Mouse (Mus musculus) testis, postnatal 10 days (tissue): ENCODE data around the gene Arap2.
"Not testable (repeated sequence)": the region's sequence is repeated elsewhere in the genome, so short reads cannot be mapped to it uniquely, and the experiment has no call there.

Source experiments
- DNase-seq: peaks from one replicate; pipeline ENCODE4 v3.0.0; 2021; ENCODE audit warnings: low spot score

Gene Arap2

DNA sequence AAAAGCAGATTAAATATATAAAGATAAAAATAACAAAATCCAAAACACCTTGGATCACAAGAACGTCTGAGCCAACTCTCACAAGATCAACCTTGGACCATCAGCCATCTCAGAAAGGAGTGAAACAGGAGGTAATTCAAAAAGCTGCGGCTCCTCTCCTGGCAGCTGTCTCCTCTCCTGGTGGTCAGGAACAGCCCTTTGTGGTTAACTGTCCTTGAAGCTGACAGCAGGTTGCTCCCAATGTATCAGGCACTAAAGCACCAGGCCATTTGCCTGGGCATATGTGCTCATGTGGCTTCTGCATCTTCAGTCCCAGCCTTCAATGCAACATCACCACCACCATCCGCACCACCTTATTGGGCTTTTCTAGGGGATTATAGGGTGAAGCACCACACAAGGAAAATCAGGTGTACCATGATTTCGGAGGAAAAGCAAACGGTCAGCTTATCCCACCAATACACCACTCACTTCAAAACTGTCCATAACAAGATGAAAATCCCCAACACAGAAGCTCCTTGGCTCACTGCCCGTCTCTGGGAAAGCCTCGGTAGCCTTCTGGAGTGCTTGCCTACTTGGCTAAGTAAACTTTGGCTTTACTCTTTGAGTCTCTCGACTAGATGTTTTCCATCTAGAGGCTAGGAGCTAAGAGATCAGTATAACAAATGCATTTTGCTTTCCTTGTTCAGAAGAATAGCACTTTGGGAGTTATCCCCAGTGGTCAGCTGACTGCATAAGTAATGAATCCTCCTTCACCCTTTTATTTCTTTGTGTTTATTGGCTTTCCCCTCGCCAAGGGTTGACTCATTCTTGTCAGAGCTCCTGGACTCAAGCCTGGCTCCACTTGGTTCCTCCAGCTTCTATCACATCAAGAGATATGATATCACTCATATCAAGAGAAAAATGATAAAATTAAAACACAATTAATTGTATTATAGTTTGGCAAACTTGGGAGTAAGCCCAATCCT is 26.2 kb downstream of the Arap2 start:
- peak; percentile 43 for DNase-seq

DNA sequence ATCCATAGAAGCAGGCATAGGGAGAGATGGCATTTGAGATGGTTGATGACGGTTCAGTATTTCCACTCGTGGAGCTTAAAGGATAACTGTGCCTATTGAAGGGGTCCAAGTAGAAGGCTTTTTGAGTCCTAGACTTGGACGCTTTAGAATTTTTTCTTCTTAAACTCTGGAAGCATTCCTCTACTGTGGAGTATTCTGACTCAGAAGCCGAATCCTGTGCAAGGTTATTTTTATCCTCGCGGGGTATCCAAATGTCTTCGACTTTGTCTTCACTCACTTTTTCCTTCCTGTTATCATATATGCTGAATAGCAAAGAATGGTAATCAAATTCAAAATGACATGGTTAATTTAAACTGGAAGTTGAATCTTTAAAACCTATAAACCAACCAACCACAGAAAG is 35.4 kb downstream of the Arap2 start:
- DNase-seq, result not testable (repeated sequence)

DNA sequence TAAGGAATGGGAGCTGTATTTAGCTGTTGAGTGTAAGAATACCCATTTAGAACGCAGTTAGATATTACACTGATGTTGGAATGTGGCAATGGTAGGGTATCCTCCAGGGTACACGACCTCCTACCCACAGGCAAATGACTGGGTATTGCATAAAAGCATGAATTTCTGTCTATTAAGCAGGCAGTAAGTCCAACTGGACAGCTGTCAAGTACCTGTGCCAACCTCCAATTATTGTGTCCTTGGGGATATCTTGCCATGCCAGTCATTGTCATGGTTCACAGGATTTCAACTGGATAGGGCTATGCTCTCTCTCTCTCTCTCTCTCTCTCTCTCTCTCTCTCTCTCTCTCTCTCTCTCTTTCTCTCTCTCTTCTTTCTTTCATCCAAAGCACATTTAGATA is 40.4 kb downstream of the Arap2 start:
- DNase-seq, result no peak

DNA sequence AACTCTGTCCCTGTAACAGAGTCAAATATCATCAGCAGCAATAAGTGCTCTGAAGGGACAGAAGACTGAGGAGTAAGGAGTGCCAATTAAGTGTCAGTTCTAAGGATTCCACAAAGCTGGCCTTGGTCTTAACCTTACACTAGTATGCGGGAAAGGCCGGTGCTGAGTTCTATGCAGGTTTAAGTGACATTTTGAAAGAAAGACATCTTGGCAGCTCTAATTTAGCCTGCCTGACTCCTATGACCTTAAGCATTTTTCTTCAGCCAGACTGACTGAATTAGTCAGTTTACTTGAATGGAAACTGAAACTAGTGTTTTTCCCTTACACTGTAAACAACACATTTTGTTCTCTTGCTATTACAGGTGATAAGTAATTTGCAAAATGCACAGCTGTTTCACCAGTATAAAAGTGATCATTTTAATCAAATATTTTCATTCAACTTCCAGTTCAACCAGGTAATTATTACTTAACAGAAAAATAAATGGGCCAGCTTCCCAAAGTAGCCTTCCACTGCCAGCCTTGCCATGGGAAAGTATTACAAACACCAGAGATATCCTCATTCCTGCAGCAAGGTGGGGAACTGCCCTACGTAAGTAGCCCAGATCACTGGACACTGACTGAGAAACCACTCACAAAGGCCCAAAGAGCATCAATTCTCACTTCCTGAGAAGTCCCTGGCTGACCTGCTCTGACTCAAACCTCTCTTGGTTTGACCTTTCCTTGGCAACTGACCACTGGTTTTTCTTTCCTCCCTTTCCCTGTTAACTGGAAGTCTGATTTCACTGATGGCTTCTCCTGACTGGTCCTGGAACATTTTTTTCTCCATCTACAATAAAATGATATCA is 42.5 kb downstream of the Arap2 start:
- DNase-seq, result no peak

DNA sequence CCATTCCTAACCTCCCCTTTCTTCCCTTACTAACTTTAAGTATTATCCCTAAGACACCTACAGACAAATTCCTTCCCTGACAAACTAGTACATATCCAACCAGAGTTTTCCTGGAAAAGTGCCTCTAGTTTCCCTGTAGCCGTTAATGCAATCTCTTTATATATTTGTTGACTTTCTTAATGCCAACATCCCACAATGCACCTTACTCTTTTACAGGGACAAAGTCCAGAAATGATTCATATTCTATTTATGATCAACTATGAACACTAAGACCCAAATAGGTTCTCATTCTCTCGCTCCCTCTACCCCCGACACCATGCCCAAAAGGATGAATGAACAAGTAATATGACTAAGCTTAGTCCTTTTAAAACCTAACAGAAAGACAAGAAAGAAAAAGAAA is 49.5 kb downstream of the Arap2 start:
- no peak for DNase-seq

DNA sequence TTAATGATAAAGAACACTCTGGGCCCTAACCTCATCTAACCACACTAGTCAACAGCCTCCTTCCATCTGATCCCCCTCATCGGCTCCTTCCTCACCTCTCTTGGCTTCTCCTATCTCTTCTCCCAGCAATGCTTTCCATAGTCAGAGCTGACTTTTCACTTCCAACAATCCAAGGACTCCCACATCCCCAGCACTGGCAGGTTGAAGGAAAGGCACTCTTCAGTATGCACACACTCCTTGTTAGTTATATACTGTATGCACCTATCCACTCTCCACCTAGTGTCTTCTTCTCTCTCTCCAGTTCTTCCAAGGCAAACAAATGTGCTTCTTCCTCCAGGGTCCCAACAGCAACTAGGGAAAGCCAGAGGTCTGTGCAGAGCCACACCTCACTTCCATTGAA is 50.0 kb downstream of the Arap2 start:
- DNase-seq, result no peak

DNA sequence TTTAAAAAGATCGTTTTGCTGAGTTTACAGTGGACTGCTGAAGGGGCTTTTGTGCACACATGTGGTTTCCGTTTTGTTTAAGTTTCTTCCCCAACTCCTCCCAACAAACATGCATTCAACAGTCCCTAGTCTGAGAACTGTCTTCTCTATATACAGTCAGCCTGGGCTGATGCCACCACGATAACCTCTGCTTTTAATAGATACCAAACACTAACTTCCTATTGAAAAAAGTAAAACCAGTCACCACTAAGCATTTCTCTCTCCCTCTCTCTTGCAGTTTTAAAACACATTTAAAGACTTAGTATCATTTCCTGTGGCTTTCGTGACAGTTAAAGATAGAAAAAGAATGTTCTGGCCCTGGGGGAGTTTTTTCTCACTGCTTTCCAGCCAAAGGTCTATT is 50.5 kb downstream of the Arap2 start:
- DNase-seq, result no peak

DNA sequence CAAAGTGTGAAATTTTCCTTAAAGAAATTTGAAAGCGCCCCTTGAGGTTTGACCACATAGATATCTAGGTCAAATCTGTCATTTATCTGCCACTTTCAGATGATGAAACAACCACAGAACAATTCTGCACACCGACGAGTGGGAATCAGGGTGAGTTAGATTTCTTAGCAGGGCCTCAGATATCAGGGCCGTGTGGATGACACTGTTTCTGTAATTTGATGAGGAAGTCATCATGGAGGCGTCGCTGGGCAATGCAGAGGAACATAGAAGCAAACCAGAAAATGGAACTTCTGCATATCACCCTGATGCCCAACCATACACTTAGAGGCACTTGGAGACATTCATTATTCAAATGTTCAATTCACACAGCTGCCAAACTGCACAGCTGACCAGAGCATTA is 55.0 kb downstream of the Arap2 start:
- DNase-seq, result no peak

DNA sequence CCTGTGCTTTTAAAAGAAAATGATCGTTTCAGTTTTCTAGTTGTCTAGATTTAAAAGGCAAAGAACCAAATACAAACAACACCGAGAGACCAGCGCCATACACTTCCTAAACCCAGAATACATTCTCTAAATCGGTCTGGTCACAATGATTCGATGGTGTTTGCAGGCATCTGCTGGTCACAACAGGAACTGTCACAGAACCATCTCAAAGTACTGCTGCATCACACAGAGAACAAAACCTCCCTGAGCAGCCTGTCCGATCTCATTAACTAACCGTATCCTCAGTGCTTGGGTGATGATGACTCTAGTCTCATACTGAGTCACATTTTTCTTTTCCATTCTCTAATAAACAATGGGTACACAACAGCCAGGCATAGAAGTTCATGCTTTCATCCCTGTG is 59.1 kb downstream of the Arap2 start:
- peak; percentile 41 for DNase-seq

DNA sequence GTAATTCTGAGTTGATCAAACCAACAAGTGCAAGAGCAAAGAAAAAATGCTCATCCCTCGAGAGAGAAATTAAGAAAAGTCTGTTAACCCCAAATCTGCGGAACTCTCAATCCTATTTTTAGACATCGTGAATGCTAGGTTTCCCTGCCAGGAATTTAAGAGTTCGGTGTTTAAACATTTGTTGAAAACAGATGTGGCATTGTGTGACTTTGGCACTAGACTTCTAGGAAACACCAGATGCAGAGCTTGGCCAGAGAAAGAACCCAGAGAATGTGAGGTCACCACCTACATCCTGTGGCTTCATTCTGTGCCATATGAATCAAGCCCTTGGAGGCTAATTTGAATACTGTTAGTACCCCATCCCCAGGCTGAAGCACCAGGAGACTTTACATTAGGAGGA is 76.0 kb downstream of the Arap2 start:
- no peak for DNase-seq

DNA sequence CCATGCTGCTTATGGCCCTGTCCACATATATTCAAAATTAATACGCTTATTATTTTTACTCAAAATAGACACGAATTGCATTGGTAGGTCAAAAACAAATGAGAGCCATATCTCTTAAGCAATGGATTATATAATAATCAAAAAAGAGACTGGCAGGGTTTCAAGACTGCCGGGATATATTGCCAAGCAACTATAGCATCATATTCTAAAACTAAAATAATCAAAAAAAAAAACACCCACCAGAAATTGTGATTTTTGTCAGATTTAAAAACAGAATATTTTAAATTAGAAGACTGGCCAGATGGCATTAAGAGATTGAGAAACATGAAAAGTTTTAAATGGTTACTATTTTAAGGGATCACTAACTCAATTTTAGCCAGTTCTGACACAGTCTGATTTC is 82.2 kb downstream of the Arap2 start:
- no peak for DNase-seq

DNA sequence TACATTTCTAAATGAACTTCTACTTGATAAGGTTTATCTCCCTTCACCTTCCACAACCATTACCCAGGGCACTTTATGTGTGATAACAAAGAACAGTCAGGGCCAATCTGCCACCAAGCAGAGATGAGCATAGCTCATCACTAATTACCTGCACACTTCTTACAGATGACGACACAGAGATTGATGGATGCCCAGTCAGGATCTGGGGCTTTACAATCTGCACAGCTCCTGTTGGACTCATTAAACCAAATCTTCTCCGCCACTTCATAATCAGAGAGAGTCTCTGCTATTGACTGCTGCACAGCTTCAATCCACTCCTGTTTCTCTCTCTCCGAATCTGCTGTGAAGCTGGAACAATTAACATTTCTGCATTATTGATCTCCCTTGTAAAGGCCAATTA is 82.8 kb downstream of the Arap2 start:
- DNase-seq, result no peak

DNA sequence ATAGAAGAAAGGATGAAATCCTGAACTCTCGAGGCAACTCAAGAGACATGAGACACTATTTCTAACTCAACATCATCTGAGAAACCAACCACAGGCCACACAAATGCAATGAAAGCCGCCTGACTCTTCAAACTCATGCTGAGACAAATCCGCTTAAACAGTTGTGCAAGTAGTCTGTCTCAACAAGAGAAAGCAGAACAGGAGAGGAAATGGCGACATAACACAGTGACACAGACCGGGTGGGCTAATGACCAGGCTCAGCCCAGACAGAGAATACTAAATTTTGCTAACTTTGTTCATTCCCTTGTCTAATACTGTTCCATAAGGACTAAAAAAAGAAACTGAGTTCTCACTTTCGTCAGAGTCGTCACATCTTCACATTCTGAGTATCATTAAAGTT is 88.6 kb downstream of the Arap2 start:
- no peak for DNase-seq

DNA sequence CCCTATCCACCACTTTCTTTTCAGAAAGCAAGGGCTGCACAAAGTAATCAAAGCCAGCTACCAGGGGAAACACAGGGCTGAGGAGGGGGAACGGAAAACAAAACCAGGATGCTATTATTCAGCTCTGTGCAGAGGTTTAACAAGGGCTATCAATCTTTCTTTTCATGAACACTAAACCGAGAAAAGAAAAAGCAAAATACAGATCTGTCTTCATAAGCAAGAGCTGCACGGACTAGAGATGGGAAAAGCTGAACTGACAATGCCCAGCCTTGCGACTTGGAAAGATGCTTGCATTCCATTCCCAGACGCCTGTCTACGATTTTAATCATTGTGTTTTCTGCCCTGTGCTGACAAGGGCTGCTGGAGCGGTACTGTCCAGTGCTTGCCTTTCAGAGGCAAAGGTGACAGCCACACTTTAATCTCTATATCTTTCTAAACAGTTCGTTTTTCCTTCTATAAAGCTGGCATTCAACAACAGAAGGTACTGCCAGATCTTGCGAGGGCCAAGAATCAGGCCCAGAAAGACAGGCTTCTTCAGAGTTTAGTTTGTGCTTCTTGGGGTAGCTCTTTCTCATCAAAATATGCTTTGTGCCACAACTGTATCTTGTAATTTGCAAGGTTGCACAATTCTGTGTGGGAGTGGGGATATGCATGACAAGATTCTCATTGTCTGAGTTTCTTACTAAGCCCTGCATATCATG is 93.1 kb downstream of the Arap2 start:
- DNase-seq, result no peak

DNA sequence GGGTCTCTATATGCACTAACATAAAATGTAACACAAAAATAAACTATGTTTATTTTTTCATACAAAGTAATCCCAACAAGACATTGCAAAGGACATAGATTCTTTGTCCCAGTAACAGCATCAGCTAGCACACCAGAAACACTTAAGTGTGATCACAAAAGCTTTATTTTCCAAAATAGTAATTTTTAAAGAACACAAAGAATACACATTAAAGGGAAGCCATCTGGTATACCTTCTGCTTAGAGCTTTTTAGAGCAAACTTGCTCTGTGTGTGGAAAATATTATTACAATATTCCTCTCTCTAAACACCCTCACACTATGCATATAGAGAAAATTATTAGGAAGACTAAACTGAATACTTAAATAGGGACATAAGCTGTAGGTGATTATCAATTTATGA is 100.6 kb downstream of the Arap2 start:
- no peak for DNase-seq

DNA sequence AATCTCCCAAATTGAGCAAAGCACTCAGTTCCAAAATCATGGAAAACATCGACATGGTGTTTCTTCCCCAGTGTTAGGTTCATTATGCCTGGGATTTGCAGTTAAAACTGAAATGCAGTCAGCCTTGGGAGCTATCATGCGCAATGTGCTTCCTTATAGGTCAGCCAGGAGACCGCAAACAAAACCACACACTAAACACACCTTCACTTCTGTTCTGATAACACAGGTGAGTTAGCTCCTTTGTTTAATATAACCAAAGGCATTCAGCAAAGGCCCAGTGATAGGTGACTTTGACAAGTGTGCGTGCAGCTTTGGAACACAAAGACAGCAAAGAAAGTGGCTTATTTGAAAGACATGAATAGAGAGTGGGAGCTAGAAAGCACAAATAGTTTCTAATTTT is 101.1 kb downstream of the Arap2 start:
- no peak for DNase-seq

DNA sequence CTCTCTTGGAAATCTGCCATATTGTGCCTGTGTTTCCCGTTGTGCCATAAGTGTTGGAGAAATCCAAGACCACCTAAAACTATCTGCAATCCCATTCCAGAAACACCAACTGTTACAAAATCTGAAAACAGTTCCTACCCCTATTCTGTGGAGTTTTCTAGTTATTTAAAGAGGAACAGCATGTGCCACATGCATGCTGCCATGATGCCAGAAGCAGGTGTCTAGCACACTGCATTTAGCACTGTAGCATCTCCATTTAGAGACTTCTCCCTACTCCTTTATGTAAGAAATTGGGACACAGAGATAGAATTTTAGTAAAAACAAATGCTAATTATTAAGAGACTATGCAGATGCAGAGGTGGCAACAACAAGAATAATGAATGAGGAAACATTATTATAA is 102.8 kb downstream of the Arap2 start:
- no peak for DNase-seq

DNA sequence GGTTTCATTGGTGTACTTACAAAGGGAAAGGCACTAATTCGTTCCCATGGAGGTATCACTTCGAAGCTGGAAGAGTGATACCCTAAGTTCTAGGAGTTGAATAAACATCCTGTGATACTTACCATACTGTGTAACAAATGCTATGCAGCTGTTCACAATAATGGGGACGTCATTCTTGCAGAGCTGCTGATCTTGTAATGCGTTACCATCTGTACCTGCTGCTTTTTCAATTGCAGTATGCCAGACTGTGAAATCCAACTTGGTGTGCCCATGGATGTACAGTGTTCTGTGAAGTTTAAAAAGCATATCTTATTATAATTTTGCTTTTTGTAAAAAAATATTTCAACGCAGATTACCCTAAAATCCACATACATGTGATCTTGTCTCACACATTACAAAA is 112.0 kb downstream of the Arap2 start:
- no peak for DNase-seq

DNA sequence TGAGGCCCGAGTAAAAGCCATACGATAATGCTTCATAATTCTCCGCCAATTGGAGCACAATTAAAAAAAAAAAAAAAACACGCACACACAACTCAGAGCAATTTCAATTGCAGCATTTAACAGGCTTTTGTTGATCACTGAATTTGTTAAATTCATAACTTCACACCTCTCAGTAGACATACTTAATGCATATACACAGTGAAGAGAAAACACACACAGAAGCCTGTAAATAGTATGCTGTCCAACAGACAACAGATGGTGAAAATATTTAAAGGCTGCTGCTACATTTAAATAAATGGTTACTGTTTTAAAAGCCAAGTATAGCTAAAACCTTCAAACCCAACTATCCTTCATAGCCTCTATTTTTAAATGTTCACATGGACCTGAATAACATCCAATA is 123.6 kb downstream of the Arap2 start:
- DNase-seq, result no peak

DNA sequence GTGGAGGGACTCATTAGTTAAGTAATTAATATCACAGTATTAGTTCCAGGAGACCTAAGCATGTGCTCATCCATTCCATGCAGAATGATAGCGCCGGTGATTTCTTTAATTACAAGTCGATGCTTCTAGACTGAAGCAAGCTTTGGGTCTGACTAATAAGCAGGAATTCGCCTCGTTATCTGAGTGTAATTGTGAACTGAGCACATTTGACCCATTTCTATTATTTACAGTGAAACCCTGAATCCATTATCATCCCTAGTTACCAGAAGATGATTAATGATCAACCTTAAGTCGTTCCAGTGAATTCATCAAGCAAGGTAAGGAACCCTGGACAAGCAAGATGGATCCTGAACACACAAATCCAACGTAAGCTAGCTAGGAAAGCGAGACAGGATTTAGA is 125.5 kb downstream of the Arap2 start:
- no peak for DNase-seq

DNA sequence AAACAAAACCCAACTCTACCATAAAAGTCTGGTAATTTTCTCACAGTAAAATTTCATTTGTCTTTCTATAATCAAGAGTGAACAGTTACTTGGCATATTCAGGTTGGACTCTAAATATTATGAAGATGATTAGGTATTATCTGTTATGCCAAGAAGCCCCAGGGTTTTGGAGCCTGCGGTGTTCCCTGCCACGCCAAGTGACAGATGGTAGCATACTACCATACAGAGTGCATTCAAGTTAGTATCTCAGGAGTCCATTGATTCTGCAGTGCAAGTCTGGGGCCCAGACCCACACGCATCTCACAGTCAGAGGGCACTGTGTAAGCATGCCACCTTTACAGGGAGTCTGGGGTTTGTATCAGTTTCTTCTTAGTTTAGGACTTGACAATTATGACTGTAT is 129.6 kb downstream of the Arap2 start:
- no peak for DNase-seq

DNA sequence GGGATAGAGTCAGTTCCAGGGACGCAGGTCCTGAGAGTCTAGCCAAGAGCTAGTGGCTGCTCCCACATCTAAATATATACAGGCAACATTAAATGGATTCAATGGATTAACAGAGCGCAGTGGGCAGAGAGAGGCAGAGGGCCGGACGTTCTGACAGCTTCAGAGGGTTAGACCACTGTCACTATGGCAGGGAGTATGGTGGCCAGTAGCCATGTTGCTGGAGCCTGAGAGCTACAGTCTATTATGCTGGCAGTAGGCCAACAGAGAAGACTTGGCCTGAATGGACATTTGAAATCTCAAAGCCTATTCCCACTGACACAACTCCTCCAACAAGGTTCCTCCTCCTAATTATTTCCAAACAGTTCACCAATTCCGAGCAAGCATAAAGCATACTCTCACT is 137.1 kb downstream of the Arap2 start:
- DNase-seq, result no peak
